Mouse (Mus musculus) thymus, adult 2 months (tissue): ENCODE data around the gene Gpr146.

Source experiments
- CTCF ChIP-seq: fragments of 200-500 bp; IDR thresholded peaks from 2 replicates; pipeline ENCODE4 v1.5.1; 2012; ENCODE audit warnings: mild to moderate bottlenecking, control low read depth, low read length, moderate library complexity, borderline replicate concordance; ENCODE audit not compliant: control insufficient read depth, poor library complexity, insufficient read depth; ENCODE audit errors: extremely low read depth
- POLR2A ChIP-seq: fragments of 200-500 bp; IDR thresholded peaks from 2 replicates; pipeline ENCODE4 v1.6.1; 2012; ENCODE audit warnings: mild to moderate bottlenecking, low read length, control low read depth, moderate library complexity; ENCODE audit not compliant: control insufficient read depth, poor library complexity, insufficient read depth; ENCODE audit errors: extremely low read depth

DNA sequence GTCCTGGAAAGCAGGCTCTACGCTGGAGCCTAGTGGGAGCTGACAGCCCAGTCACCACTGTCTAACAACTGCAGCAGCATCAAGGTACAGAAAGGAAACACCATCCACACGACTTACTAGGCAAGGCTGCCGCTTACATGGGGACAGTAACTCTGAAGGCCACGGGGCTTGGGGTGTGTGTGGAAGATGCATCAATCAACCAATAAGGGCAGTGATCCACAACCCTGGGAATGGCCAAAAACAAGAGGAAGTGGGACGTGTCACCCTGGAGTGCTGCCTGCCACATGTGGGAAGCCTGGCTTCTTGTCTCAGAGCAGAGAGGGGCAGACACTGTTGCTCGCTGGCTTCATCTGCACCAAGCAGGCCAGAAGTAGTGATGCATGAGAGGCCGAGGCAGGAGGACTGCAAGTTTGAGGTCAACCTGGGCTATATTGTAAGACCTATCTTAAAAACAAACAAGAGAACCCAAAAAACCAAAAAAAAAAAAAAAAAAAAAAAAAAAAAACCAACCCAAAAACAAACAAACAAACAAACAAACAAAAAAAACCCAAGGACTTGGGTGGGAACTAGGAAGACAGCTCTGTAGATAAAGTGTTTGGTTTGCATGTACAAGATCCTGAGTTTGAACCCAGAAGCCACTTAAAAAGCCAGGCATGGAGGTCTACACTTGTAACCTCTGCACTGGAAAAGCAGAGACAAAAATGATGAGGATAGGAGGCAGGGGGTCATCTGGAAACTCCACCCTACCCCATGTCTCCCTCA is 55.4 kb downstream of the Gpr146 start:
- no peak for TF ChIP-seq CTCF
- no peak for TF ChIP-seq POLR2A
